Mouse (Mus musculus) kidney, postnatal 25 days (tissue): ENCODE data around the gene Il12b.

Experiments
- DNase-seq, 2 experiments: peaks; one replicate each; pipeline ENCODE4 v3.0.0; 2021; ENCODE audit warnings: mixed read lengths in 2 of 2

Il12b gene

DNA sequence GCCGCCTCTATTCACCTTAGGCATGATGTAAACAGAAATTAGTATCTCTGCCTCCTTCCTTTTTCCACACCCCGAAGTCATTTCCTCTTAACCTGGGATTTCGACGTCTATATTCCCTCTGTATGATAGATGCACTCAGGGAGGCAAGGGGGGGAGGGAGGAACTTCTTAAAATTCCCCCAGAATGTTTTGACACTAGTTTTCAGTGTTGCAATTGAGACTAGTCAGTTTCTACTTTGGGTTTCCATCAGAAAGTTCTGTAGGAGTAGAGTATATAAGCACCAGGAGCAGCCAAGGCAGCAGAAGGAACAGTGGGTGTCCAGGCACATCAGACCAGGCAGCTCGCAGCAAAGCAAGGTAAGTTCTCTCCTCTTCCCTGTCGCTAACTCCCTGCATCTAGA lies at the start of gene Il12b:
Gene Il12b (plus strand): TSS at position 301 of the 400 bp plus-strand sequence.
- DNase-seq = no peak

DNA sequence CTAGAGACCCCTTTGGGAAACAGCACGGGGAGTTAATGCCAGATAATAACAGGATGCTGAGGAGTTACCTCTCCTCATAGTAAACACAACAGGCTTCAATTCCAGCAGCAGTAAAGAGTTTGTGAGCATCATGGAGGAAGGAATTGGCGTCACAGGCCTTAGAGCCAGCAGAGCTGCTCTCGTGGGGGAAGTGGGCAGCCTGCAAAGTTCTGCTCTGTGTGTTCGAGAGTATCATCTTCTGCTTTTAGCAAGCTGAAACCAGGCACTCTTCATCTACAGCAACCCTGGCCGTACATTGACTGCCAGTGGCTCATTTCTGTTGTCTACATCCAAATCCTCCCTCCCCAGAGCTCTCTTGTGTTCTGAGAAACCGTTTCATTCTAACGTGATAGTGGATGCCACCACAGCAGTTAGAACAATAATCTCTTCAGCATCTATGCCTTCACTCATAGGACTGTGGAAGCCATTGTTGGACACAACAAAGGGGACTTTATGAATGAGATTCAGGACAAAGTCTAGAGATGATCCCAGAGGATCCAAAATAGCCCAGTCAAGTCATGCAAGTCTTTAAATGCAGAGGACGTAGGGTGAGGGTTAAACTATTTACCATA lies 44.9 kb upstream of the Il12b start:
- no peak for DNase-seq

DNA sequence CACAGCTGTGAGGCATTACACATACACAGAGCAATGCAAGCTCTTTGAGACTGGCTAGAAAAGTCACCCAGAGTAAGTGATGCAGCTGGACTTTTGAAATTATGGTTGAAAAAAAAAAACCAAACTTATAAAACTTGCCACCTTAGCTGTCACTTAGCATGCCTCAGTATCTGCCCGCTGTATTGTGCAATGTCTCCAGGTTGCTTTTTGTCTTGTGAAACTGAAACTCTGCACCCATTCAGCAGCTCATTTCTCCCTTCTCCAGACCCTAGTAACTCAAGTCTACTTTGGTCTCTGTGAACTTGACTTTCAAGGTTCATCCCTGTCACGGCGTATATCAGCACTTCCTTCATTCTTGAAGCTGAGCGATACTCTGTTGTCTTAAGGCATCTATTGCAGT lies 43.7 kb upstream of the Il12b start:
- DNase-seq = no peak

DNA sequence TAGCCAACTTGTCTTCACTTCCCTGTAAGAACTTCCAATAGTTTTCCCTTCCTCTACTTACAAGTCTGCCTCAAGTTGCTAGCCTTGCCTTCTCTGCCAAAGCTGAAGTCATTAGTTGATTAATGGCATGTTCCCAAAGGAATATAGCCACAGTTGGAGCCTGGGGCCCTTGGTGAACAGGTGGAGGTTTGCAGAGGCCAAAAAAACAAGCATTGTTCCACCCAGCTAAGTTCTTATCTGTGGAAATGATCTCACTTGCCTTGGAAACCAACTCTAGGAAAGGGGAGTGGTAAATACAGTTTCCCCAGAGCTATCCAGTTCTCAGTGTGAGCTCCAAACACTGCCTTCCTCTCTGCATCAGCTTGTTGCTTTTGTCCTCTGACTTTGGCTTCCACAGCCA lies 35.3 kb upstream of the Il12b start:
- DNase-seq = peak in 1 of 2 experiments; percentile 39

DNA sequence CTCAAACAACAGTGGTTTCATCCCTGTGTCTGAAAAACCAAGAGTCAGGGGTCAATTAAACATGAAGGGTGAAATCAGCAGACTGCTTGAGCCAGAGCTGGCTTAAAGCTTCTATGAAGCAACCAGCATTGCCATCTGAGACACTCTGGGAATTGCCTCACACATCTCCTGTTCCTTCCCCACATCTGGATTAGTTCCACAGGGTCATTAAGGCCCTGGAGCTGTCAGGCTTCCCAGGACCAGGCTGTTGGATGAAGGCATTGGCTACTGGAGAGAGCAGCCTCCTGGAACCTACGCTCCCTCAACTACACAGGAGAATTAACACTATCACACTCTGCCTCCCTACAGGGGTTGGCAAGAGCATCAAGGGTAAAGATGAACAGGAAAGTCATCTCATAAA lies 32.2 kb upstream of the Il12b start:
- DNase-seq = no peak

DNA sequence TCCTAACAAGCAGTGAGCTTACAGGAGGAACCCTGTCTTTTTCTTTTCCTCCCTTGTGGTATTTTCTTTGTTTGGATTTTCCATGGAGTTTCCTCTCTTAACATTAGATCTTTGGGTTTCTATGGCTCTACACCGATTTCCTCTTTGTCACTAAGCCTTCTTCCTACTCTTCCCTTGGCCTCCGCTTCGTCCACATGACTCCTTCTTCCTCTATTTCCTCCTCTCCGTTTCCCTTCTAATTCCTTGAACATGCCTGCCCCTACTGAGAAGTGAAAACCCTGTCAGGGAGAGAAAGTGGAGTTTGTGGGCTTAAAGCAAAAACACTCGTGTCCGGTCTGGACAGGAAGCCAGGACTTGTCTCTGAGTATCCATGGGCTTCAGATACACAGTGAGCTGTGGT lies 27.0 kb upstream of the Il12b start:
- DNase-seq = no peak

DNA sequence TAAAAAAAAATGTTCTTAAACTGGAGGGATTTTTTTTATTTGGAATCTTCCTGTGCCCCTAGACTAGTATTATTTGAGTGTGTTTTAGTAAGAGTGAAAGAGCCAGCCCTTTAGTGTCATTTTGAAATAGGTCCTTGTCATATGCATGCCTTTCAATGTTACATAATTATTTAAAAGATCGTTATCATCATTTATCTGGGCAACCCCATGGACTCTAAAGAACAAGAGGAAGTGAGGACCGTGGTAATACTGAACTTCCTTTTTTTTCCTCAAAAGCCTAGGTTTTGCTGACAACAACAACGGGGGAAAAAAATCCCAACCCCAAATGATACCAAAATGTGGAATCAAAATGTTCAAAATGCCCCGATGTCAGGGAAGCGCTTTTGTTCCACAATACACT lies 22.0 kb upstream of the Il12b start:
- DNase-seq = no peak

DNA sequence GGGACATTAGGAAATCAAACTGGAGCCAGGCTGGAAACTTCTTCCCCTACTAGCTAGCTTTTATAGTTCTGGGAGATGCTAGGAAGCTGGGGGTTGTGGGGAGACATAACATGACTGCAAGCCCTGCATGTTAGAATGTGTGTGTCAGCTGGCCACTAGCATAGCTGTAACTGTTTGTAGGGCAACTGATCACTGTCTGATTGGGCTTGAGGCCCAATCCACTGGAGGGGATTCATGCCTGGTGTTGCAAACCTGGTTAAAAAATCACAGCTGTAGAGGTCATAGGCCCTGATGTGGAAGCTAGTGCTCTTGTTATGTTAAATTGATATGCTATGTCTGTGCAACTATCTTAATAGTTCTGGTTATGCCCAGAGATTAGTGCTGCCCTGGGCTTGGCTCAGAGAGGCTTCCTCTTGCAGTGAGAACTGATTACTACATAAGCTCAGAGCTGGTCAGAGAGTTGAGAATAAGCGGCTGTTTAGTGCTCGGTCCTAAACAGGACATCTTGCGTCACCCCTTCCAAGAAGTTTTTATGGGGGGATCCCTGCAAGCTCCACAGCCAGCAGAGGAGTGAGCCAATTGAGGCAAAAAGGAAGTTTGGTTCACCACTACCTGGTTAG lies 19.3 kb upstream of the Il12b start:
- no peak for DNase-seq

DNA sequence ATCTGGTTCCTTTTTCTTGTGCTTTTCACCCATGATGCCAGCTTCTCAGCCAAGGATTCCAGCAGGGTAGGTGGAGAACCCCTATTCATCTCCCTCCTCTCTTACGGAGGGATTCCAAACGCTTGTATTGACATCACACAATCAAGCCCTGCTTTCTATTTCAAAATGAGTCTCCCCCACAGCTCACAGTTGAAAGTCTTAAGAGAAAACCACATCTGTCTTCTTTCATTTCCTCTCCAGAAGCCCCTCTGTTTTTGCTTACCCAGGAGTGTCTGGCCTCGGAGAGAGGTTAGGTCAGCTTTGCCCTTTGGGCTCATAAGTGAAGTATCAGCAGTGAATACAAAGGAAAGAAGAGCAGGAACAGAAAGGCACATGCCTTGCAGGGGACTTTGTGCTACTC lies 17.7 kb upstream of the Il12b start:
- DNase-seq = no peak

DNA sequence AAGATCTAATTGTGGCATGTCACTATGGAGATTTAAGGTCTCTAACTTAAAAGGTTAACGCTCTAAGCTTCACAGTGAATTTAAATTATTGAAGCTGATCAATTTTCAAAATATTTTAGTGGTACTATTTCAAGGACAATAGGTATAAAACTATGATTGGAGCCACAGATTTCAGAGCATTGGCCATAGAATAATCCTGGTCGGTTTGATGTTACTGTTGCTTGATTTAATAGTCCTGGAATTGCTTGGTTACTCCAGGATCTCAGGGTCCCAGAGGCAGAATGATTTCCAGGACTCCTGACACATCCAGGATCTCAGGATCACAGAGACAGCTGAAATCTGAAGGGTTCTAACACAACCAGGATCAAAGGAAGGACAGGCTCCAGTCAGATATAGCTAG lies 12.8 kb upstream of the Il12b start:
- DNase-seq = no peak

DNA sequence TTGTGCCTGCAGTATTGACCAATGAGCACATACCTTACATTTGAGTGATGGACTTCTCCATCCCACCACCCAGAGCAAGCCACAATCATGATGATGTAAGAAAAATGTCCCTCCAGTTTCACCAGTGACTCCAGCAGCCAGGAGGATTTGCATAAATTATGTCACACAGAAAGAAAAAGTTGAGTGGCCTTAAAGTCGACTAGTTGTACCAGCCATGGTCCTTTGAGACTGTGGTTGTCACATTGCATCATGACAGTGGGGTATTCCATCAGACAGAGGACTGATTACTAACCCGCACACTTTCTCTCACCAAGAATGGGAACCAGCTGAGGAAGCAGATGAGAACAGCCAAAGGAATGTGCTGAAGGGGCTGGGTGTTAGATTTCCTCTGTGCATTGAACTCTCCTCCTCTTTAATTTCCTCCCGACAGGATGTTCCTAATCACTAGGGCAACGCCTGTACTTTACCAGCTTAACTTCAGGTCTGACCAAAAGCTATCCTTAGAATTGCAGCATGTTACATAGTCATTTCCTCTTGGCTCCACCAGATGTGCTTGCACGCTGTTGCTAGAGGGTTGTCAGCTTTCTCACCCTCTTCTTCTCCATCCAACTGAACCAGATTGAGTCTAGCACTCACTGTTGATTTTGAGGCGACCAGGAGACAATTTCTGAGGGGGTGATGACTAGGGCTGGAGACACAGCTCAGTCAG lies 9.7 kb upstream of the Il12b start:
- no peak for DNase-seq

DNA sequence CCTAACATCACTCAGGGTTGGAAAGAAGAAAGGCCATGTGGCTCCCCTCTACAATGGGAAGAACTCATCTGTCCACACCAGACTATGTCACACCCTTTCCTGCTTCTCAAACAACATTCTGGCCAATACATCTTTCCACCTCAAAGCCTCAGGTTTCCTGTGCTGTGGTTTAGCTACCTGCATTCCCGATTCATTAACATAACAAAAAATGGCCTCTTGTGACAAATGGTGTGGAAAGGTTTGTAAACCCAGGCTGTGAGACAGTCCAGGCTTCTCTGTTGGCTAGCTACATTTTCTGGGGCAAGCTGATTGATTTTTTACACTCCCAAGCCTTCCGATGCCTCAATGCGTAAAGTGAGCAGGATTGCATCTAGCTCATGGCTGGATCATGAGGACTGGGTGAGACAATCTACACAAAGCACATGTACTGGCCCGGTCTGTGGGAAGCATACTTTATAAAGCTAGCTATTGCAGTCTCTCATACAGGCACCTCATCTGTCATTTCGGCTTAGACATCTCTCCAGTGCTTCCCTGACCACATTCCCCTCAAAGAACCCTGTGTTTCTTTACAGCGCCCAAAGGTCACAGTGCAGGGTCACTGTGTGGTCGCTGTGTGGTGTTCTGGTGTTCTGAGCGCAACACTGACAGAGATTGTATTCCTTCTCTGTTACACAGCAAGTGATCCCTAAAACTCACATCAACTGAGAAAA lies 6.6 kb upstream of the Il12b start:
- DNase-seq = no peak

DNA sequence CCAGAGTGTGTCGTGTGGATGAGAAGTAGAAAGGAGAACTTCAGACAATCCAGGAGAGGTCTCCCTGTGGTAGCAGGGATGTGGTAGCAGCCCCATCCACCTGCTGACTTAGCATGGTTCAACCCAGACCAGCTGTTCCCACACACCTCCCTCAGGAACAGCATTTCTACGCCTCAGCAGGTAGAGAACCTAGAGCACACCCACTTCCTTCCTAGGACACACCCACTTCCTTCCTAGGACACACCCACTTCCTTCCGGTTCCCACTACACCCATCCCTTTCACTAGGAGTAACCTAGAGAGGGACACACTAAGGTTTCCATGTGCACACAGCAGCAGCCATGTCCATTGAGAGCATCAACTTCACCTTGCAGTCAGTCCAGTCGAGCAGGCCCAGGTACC lies 4.5 kb upstream of the Il12b start:
- DNase-seq = no peak

DNA sequence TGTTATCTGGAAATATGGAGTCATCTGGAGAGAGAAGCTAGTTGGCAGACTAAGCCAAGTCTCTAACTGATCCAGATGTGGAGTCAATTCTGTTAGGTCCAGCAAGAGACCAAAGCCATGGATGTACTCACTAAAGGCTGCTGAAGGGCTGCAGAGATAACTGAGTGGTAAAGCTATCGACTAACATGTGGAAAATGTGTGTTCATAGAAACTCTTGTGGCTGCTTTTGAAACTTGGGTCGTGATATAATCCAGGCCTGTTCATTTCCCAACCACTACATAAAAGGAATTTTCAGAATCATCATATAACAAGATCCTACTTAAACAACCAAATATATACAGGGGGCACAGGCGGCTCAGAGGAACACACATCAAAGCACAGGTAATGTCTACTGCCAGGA lies 2.3 kb upstream of the Il12b start:
- no peak for DNase-seq

DNA sequence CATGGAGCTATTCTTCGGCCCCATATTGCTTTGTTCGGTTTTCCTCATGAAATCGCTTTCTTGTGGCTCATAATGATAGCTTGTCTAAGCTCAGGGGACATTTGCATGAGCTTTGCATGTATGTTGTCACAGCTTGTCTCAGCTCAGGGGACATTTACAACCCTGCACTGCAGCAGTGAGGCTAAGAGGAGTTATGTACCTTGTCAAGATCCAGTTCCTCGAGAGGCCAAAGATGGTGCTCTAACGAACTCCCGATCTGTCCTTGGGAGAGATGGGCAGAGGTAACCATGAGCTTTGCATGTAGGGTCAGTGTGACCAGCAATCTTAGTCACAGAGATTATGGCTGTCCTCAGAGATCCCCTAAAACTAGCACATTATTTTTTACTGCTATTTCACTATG lies 1.5 kb upstream of the Il12b start:
- no peak for DNase-seq

DNA sequence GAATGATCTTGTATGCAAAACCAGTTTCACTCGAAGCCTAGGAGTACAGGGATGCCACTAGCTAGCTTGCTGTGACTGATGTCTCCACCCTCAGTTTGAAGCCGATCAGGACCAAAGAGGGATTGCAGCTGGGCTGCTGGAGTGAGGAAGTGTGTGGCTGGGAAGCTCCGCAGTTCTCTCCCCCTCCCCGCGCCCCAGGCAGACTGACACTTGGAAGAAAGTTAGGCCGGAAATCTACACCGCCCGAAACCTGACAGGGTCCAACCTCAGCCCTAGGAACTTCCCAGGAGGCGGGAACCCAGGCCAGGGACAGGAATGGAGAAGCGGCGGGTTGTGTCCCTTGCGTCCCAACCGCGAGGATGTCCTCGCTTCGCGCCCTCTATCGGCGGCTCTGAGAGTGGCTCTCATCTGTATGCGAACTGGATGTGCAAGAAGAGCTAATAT lies 1.1 kb upstream of the Il12b start:
- peak; percentile 79 to 89 for DNase-seq

DNA sequence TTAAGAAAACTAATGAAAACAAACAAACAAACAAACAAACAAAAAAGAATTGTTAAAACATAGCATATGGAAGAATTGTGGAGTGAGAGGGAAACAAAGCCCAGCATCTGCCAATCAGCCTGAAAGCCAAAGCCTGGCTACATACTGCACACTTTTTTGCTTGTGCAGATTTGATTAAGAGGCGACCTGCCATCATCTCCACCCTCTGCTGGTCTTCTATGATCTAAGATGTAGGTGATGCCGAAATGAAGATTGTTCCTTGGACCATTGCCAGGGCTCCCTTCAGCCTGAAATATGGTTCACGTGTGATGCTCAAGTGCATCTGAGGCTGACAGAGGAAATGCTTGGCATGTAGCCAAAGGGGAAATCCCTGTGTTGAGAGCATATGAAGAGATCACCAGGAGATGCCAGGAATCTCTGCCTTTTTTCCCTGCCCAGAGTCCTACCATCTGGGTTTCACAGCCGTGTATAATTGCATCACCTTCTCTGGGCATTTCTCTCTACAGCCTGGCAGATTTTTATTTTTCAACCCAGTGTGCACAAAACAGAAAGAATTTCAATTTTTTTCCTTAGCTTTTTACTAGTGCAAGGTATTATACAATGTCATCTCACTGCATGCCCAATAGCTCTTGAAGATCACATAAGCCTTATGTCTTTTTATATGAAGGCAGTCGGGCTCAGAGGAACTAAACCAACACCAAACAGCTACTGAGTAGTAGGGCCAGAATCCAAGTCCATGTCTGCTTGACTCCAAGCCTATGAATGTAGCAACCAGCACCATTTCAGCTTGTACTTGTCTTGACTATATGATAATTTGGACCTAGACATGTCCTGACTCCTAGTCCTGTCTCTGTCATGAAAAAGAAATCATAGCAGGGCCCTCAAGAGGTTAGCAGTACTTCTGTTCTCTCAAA lies 2.0 kb downstream of the Il12b start:
- DNase-seq = peak in 1 of 2 experiments; percentile 44

DNA sequence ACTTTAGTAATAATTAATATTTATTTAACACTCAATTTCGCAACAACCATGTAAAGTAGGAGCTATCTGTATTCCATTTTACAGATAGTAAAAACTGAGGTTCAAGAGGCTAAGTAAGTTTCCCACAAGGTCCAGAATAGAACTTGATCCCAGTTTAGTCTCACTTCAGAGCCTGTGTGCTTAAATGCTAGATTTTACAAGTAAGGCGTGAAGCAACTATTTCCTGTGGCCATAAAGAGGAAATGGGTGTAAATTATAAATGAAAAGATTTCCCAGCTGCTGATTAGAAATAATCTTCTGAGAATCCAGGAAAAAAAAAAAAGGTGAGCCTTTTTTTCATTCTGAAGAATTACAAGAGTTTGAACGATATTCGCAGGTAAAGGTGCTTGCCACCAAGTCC lies 5.2 kb downstream of the Il12b start:
- DNase-seq = no peak

DNA sequence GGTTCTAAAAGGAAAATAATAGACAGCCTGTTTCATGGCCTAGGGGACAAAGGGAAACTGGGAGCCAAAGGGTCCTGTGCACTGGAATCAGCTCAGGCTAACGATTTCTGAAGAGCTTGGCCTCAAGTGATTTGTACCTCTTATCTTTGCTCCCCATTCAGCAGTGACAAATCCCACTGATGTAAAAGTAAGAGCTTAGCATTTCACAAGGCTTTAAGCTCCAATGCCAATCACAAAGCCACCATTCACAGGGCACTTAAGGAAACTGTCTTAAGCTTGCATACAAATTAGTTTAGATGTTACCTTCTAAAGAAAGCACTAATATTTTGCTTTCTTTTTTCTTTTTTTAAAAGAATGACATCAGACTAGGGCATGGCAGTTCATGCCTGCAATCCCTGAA lies 6.1 kb downstream of the Il12b start:
- no peak for DNase-seq

DNA sequence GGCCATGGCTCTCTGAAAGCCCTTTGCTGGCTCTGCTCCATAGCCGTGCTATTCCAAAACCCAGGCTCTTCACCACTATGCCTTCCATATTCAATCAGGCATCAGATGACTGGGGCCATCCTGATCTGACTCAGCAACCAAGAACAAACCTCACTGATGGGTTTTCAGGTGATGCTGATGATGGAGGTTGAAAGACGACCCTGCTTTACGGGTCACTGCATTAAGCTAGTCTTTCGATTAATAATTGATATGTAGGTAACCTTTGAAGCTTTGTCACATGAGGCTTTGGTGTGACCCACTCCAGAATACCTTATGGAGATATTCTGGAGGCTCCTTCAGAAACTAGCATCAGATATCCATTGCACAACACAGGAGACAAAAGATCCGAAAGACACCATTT lies 6.6 kb downstream of the Il12b start:
- peak; percentile 15 to 47 for DNase-seq

DNA sequence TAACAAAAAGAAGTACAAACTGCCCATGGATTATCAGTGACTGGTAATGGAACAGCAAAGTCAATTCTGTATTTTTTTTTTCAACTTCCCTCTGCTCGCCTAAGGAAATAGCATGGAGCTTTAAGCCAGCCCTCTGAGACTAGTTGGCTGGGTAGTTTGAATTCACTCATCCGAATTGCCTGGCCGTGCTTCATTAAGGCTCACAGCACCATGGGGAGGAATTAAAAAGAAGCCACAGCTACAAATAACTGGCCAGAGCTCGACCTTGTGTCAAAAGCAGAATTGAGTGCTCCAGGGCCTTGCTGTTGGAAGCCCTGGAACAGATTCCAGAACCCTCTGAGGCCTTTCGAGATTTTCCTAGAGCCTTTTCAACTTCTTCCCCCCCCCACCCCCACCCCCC lies 8.8 kb downstream of the Il12b start:
- DNase-seq = no peak

DNA sequence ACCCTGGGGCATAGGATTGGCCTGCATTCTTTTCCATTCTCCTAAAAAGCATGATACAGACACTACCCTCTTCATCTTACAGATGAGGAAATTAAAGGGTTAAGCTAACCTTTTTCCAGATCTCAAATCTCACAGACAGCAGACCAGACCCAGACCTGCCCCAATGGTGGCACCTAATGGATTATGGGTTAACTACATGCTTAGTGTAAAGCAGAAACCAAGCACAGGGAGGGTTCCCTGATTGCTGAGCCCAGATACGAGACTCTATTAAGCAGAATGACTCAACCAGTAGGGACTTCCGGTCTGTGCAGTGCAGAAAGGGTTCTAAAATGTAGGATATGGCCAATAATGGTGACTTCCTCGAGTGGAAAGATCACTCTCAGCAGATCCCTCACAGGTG lies 10.6 kb downstream of the Il12b start:
- DNase-seq = no peak

DNA sequence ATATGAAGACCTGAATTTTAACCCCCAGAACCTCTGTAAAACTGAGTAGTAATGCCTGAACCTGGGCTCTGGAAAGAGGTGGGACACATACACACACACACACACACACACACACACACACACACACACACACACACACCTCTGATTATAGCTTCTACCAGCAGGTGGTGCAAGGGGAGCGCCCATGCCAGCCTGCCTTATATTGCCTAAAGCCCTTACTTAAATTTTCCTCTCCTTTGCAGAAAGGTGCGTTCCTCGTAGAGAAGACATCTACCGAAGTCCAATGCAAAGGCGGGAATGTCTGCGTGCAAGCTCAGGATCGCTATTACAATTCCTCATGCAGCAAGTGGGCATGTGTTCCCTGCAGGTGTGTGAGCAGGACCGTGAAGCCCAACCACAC lies 12.4 kb downstream of the Il12b start:
- DNase-seq = peak in 1 of 2 experiments; percentile 32
